Mouse (Mus musculus) right cerebral cortex, adult 2 months (tissue): ENCODE measurements around the gene Rapgef2.

ENCODE experiments used
- DNase-seq, 2 experiments: peaks; one replicate each; pipeline ENCODE4 v3.0.0; 2021 to 2022; ENCODE audit warnings: low spot score in 2 of 2

The Rapgef2 gene

DNA sequence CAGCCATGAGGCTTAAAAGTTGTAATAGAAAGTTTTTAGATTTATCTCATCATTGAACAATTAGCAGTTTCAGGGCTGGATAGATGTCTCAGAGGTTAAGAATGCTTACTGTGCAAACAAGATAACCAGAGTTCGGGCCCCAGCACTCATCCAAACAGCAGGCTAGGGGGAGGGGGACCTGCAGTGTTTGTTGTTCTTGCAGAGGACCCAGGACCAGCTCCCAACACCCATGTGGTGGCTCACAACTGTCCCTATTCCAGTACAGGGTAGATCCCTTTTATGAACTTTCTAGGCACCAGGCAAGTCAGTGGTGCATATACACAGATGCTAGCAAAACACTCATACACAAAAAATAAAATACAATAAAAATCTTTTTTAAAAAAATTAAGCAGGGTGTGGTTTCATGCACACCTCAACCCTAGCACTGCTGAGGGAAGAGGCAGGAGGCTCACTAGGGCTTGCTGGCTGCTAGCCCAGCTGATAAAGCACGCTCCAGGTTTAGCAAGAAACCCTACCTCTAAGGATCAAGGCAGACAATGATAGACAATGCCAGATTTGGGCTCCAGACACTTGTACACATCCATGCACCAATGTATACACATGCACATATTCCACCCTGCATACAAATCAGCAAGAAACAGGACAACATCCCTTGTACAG, 118.0 kb downstream of the Rapgef2 start:
- DNase-seq: no peak

DNA sequence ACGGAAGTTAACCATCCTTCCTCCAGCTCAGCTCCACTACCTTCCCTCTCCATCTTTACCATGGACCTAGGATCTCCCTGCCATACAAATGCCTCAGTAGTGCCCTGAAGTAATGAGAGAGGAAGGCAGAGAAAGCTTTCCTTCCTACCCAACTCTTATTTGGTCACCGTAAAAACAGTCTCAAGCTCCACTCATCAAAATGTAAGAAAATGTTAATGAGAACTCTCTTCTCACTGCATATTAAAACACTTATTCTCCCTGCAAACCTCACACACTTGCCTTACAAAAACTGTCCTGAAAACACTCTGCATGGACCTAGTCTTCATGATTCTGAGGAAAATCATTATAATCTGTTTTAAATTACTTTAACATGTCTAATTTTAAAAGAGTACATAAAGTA, 118.7 kb downstream of the Rapgef2 start:
- DNase-seq: no peak

DNA sequence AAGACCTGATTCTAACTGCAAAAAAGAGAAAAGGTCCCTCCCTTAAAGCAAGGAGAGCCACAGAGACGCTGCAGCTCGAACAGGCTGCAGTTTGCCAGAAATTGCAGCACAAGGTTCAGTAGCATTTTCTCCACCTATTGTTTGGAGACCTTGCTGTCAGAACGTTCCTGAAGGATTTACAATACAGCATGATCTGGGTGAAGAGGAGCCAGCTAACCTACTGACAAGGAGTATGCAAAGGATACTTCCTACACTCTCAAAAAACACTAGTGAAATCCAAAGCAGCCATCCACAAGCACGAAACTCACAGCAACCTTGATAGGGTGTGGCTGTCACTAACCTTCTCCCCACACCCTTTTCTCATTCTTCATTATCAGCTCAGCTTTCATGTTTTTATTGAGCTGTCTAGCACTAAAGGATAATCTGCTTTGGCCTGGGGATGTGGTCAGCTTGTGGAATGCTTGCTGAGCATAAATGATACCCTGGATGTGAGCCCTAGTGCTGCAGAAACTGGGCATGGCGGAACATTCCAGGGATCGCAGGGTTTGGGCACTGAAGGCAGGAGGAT, 124.4 kb downstream of the Rapgef2 start:
- no peak for DNase-seq

DNA sequence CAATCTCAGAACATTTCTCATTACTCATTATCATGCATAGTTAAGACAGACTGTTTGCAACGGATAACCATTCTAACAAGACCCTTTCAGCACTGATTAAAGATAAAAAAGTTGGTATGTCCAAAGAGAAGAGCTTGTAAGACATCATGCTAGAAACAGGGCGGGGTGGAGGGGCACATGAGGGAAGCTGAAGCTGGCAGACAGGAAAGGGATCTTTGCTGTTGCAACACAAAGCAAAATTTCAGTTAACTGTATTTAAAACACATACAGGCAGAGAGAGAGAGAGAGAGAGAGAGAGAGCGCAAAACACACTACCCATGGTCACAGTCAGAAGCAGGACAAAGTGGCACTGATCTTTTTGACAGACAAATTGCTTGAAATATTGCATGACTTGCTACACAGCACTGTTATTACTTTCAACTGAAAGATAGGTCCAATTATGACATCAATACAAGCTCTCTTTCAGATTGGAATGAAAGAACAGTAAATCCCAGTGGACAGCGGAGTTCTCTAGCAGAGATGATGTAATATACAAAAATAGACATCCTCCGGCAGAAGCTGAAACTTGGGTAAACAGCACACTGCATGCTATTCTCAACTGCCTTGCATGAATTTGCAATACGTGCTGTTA, 125.1 kb downstream of the Rapgef2 start:
- DNase-seq: no peak

DNA sequence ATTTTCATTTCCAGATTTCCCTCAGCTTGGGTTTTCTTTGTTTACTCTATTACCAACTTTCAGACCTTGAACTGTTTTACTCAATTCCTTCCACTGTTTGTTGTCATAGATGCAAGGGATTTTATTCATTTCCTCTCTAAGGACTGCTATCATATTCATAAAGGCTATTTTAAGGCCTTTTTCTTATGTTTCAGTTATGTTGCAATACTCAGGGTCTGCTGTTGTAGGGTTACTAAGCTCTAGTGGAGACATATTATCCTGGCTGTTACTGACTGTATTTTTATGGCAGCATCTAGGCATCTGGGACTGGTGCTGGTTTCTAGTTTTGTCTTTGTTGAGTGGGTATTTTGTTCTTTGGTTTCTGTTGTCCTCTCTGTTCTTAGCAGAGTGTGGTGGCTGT, 128.1 kb downstream of the Rapgef2 start:
- no peak for DNase-seq

DNA sequence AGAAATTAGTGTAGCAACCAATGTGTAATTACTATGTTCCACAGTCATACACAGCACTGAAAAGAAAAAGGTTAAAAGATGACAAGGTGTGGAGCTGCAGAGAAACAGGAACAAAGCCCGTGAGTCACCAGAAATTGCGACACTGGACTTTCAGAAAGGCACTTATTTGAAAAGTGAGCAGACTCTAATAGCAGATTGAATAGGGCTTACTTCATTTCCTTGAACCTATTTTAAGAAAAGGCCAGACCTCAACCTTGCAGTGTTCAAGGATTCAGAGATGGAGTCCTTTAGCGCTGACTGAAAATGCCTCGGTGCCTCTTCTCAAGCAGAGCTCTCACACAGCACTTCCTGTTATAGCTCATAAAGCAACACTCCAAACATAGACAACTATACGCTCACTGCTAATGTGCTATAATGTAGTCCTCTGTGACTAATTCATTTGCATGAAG, 133.3 kb downstream of the Rapgef2 start:
- DNase-seq: no peak

DNA sequence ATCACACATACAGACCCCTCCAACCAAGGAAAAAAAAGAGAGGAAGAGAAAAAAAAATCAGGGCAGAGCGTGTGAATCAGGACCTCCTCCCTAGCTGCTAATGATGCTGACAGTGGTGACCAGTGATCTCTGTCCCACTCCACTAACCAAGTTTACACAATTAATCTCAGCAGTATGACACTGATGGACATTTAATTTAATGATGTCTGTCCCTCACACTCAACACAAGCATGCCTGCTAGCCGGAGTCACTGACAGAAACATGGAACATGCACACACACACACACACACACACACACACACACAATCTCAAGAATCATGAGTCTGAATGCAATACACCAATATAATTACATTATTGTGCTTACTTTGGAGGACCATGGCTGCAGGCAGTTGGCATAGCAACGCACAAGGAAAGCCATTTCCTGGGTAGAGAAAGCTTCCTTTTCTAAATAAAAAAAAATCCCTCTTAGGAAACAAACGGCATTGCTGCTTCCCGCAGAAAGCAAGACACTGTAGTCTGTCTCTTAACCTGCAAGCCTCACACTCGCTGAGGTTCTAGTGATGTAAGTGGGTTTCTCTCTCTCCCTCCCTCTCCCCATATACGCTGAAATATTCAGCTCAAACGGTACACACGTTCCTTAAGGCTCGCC, 140.8 kb downstream of the Rapgef2 start:
- DNase-seq: peak in 1 of 2 experiments; percentile 60

DNA sequence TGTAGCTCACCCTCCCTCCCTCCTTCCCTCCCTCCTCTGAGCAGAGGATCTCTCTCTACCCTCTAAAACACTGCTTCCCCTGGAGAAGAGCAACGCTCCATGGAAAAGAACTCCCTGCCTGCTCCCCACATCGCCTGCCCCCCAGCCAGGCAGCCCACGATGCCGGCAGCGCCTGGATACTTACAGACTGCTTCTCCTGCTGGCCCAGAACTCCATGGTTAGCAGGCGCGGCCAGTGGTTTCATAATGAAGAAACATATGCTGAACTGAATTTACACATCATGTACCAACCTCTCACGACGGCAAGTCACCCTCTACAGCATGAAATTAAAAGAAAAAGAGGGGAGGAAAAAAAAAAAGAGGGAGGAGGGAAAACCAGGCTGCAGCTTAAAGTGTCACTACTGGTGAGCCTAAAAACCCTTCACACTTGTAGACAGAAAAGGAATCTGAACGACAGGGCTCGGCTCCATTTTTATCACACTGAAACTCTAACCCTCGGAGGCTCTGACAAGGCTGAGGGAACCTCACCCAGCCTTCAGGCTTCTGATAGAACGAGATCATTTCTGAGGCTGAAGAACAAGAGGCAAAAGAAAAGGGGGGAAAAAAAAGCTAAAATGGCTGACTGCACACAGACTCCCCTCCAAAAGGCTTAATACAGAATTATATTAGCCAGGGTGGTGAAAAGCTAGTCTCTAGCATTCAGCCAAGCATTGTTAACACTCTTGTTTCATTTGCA, 141.5 kb downstream of the Rapgef2 start:
- peak; percentile 70 for DNase-seq

DNA sequence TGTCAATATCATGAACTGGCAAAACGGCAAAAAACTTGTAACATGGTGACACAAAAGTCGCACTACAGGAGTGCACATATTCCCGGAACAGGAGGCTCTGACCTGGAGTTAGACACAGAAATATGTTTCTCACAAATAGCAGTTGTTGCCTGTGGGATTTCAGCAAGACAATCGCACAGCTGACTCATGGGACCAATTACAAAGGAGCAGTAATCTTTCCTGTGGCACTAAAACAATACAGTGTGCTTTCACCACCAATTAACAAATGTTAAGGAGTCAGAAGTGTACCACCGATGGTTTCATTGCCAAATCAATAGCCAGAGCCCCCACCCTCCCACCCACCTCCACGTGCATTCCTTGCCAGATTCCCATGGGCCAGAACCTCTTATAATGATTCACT, 142.2 kb downstream of the Rapgef2 start:
- DNase-seq: peak in 1 of 2 experiments; percentile 46

DNA sequence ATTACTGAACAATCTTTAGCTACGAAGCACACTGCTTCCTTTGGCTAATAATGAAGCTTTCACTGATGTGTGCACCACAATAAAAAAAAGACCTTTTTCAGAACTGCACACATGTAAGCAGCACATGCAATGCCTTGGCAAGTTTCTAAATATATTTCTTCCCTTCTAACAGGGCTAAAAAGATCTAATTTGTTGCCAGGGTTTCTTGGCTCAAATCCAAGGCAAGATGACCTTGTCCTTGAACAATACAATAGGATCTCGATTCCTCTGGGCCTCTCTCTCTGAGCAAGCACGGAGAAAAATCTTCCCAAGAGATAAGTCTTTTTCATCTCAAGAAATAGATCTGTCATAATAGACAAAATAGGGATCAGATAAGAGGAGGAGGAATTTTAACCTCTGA, 147.1 kb downstream of the Rapgef2 start:
- DNase-seq: no peak

DNA sequence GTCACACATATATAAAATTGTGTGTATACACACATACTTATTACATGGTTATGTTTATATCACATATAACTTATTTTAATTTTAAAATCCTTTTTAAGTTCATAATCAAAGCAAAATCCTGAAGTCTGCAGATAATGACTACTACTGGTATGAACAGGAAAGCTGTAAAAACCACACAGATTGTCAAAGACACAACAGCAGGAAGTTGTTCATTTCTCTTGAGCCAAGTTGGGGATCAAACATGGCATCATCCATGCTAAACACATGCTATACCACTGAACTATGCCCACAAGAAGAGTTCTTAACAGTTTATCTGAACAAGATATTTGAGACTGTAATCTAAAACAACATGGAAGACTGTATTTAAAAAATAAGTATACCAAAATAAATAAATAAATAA, 147.7 kb downstream of the Rapgef2 start:
- no peak for DNase-seq

DNA sequence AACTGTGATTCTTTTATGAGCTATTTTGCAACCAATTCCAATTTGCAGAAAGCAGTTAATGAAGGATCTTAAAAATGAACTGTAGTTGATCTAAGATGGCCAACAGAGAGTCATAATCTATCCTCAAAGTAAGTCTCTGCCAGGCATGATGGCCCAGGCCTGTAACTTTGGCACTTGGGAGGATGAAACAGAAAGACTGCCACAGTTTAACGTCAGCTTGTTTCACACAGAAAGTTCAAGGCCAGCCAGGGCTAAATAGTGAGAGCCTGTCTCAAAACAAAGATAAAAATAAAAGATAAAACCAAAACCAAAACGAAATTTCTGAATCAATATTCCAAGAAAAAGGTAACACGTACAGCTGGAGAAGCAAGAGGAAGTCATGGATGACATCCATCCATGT, 155.3 kb downstream of the Rapgef2 start:
- no peak for DNase-seq

DNA sequence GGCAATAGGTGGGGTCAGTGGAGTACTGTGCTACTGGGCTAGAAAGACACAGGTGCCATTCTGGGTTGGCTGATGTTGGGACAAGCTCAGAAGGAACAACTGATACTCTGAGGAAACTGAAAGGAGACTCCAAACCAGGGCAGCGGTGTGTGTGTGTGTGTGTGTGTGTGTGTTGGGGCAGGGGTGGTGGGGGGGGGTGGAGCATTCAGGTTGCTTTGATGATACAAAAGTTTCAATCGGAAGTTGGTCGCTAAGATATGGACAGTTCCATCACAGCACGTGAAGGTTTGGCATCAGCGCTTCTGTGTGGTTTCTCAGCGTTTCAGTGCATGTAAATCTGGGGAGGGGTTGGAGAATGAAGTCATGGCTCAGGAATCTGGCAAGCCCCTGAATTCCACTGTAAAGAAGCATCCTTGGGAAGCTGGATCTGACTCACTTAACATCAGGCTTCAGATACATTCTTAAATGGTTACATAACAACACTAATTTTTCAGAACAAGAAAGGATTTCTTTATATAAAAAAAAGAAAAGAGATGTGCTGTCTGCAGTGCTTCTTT, 157.2 kb downstream of the Rapgef2 start:
- peak in 1 of 2 experiments; percentile 12 for DNase-seq

DNA sequence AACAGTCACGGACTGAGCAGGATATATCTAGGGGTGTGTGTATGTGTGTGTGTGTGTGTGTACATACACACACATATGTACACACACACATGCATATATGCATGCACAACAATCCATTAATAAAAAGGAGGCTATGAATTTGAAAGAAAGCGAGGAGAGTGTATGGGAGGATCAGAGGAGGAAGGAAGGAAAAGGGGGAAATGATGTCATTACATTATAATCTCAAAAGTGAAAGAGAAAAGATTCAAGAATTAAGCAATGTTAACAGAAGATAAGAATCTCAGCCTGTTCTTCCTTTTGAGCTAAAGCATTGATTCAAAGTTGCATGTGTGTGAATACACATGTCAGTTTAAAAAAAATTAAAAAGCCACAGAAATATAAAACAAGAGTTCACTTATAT, 158.5 kb downstream of the Rapgef2 start:
- no peak for DNase-seq

DNA sequence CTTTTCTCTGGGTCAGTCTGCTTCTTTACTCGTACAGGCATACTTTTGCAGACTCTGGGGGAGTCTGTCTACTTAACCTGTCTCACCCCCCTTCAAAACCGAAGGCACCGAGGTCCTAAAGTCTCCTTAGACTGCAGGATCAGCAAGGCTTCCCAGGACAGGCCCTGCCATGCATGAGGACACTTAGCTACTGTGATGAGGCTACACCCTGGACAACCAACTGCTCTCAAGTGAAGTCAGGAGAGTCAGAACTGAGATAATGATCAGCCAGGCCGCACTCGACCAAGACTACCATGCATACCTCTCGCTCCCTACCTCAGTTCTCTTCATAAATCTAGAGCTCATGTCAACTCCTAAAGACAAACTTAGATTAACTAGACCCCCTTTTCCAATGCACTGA, 159.5 kb downstream of the Rapgef2 start:
- peak in 1 of 2 experiments; percentile 0 for DNase-seq

DNA sequence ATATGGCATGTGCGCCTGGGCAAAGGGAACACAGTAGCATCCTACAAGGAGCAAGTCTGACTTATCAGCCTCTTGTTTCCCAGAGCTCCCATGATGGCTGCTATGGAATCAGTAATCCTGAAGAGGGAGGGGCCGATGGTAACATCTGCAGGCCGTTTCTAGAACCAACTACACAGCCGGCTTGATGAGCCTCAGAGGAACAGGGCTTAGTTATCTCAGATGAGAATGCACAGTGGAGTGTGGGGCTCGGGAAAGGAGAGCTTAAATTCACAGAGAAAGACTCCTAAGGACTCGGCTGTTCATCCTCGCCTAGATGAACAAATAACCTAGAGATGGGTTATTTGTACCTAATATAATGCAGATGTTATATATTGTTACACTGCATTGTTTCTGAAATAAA, 164.9 kb downstream of the Rapgef2 start:
- no peak for DNase-seq

DNA sequence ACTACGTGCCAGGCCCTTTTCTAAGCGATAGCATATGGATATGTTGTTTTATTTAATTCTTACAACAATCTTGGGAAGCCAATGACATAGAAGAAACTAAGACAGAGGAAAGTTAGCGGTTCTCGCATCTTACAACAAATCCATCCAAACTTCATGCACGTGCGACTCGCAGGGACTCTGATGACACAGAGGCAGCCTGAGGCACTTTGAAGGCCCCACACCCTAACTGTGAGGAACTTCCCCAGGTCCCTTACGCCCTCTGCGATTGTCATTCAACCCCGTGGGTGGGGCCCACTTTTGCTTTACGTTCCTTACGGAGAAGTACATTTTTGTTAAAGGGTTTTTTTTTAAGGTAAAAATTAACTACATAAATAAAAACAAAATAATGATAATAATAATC, 166.3 kb downstream of the Rapgef2 start:
- DNase-seq: no peak

DNA sequence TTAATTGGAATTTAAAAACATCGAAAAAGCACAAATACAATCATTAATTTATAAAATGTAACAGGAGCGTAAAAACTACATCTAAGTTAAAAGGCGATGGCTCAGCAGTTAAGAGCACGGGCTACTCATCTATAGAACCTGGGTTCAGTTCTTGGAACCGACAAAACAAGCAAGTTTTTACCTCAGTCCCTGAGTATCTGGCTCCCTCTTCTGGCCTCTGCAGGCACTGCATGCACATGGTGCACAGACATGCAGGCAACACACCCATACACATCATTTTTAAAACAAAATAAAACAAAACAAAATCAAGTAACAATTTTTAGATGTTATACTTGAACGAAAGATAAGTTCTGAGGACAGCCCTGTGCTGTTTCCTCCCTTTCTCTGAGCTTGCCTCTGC, 176.2 kb downstream of the Rapgef2 start:
- peak in 1 of 2 experiments; percentile 5 for DNase-seq

DNA sequence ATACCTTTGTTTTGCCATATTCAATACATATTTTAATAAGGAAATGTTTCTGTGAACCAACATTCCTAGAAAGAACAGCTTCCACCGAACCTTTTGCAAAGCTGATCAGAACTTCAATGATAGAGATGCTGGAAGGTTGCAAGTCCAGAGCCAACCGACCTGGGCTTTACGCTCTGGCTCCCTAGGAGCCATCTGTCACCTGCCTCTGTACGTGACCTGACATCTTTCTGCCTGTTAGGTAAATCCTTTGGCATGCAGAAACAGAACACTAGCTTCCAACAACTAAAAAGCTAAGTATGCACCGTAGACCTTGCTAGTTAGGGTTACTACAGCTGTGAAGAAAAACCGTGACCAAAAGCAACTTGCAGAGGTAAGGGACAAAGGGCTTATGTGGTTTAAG, 178.1 kb downstream of the Rapgef2 start:
- DNase-seq: no peak

DNA sequence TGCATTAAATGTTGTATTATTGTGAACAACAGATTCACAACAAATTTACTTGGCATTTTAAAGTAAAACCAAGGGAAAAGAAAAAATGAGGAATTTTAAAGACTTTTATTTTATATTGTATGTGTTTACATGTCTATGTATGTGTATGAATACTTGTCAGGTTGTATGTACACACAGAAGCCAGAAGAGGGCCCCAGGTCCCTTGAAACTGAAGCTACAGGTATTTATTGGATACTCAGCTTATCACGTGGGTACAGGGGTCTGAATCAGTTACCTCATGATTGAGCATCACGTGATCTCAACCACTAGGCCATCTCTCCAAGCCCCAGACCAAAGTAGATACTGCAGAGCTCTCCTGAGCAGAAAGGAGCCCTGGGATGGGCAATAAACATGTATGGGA, 180.0 kb downstream of the Rapgef2 start:
- DNase-seq: peak in 1 of 2 experiments; percentile 1

DNA sequence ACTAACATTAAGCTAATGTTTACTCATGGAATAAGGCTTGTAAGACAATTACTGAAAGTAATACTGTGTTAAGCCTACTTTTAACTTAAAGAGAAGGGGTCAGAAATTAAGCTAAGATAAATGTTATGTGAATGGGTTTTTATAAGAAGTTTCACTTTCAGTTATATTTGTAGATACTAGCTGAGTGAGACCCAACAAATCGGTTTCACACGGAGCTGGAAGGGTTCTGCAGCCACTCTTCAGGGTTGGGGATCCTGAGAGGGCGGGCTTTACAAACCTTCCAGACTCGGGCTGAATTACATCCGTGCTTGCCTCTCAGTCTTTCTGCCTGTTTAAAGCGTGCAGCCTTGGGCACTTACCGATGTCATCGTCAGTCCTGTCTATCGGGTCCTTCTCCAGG, 182.7 kb downstream of the Rapgef2 start:
- DNase-seq: no peak

DNA sequence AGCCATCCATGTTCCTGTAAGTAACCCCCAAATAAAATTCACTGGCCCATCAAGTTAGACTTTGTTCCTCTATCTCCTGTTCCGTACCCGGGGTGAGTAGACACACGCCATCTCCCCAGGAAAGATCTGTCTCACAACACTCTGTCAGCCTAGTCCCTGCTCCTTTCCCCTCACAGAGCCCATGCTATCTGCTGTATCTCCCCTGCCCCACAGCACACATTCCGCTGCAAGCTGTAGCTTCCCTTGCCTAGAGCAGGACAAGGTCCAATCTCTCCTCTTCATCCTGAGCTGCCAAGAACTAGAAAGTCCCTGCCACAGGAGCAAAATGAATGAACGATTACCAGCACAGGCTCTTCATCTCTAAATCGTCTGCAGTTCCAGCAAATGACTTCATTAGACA, 184.6 kb downstream of the Rapgef2 start:
- DNase-seq: peak in 1 of 2 experiments; percentile 4
